Mouse (Mus musculus) small intestine, adult 2 months (tissue): ENCODE measurements around the gene Gimap7.
A peak's percentile ranks its signal among the peaks of the same experiment; 100 is the strongest.

Experiments
- CTCF ChIP-seq: fragments of 200-500 bp; IDR thresholded peaks from 2 replicates; pipeline ENCODE4 v1.5.1; 2012; ENCODE audit warnings: low read depth, mild to moderate bottlenecking, control low read depth, inconsistent platforms, low read length, moderate library complexity, mixed read lengths; ENCODE audit not compliant: insufficient replicate concordance, insufficient read length; ENCODE audit errors: extremely low read depth
- POLR2A ChIP-seq: fragments of 200-500 bp; IDR thresholded peaks from 2 replicates; pipeline ENCODE4 v1.6.1; 2012; ENCODE audit warnings: low read depth, mild to moderate bottlenecking, control low read depth, inconsistent platforms, low read length, moderate library complexity

- TF ChIP-seq CTCF (peak; percentile 67; the same call in 1 of the 2 replicates), POLR2A (no peak)
Measured at GRCm38 (mm10) chr6:48745959-48746889, 27.8 kb downstream of the Gimap7 start, which contains the start of gene Gimap5.
